Mouse (Mus musculus): ENCODE measurements around the gene Sh2d2a. TPM values are rescaled to one million over a fixed set of nuclear protein-coding genes. Genes with fewer than 3 reads are reported as not detected.
A peak's percentile ranks its signal among the peaks of the same experiment; 100 is the strongest.
"Not testable (repeated sequence)": the region's sequence is repeated elsewhere in the genome, so short reads cannot be mapped to it uniquely, and the experiment has no call there.

The Sh2d2a gene
- polyA plus RNA-seq, 1 experiment: not detected

- no peak for TF ChIP-seq CTCF (IDR thresholded peaks at IDR 0.05; ENCODE audit: extremely low read depth, insufficient read depth, low read length)
- TF ChIP-seq POLR2A (IDR thresholded peaks at IDR 0.05; ENCODE audit: extremely low read depth, insufficient read depth, low read length): no peak
- Histone ChIP-seq H3K4me1 (ENCODE audit: control insufficient read depth, insufficient read depth, low read length) (peaks cover 7% of the 10 kb centered on the region; the same call in 1 of the 2 replicates), H3K4me3 (ENCODE audit: insufficient read depth, low read length) (peak overlapping the region; percentile 33), H3K27ac (ENCODE audit: insufficient read depth, low read length) (no peak overlapping the region)
Observed at GRCm38 (mm10) chr3:87886004-87886365, 39.4 kb downstream of the Sh2d2a start.

GRCm38 (mm10) chr3:87886416-87886815, 39.9 kb downstream of the Sh2d2a start:
- TF ChIP-seq CTCF (IDR thresholded peaks at IDR 0.05; ENCODE audit: extremely low read depth, insufficient read depth, low read length) (no peak), POLR2A (IDR thresholded peaks at IDR 0.05; ENCODE audit: extremely low read depth, insufficient read depth, low read length) (no peak)
- H3K4me3 ChIP-seq (ENCODE audit: insufficient read depth, low read length): peak overlapping the region; percentile 33; the same call in 1 of the 2 replicates

GRCm38 (mm10) chr3:87887400-87887799, 40.8 kb downstream of the Sh2d2a start:
- not testable (repeated sequence) for H3K4me1 ChIP-seq (ENCODE audit: control insufficient read depth, insufficient read depth, low read length); H3K4me3 ChIP-seq (ENCODE audit: insufficient read depth, low read length); H3K27ac ChIP-seq (ENCODE audit: insufficient read depth, low read length)

More at GRCm38 (mm10) chr3:87886416-87886815, 39.9 kb downstream of the Sh2d2a start:
- H3K27ac ChIP-seq (ENCODE audit: insufficient read depth, low read length): no peak overlapping the region
- H3K4me1 ChIP-seq (ENCODE audit: control insufficient read depth, insufficient read depth, low read length): peaks cover 7% of the 10 kb centered on the region; the same call in 1 of the 2 replicates

- Histone ChIP-seq H3K4me3 (ENCODE audit: insufficient read depth, low read length) (no peak overlapping the region), H3K4me1 (ENCODE audit: control insufficient read depth, insufficient read depth, low read length) (no peaks in the 10 kb centered on the region)
- TF ChIP-seq CTCF (IDR thresholded peaks at IDR 0.05; ENCODE audit: extremely low read depth, insufficient read depth, low read length) (no peak), POLR2A (IDR thresholded peaks at IDR 0.05; ENCODE audit: extremely low read depth, insufficient read depth, low read length) (no peak)
Observed at GRCm38 (mm10) chr3:87891481-87891880, 44.9 kb downstream of the Sh2d2a start.

GRCm38 (mm10) chr3:87893367-87893905, 46.9 kb downstream of the Sh2d2a start:
- H3K4me1 ChIP-seq (ENCODE audit: control insufficient read depth, insufficient read depth, low read length): no peaks in the 10 kb centered on the region
- H3K27ac ChIP-seq (ENCODE audit: insufficient read depth, low read length): no peak overlapping the region
- TF ChIP-seq POLR2A (IDR thresholded peaks at IDR 0.05; ENCODE audit: extremely low read depth, insufficient read depth, low read length) (no peak), CTCF (IDR thresholded peaks at IDR 0.05; ENCODE audit: extremely low read depth, insufficient read depth, low read length) (no peak)

More at GRCm38 (mm10) chr3:87891481-87891880, 44.9 kb downstream of the Sh2d2a start:
- H3K27ac ChIP-seq (ENCODE audit: insufficient read depth, low read length): no peak overlapping the region

GRCm38 (mm10) chr3:87899266-87899665, 52.7 kb downstream of the Sh2d2a start:
- Histone ChIP-seq H3K4me3 (ENCODE audit: insufficient read depth, low read length) (no peak overlapping the region), H3K4me1 (ENCODE audit: control insufficient read depth, insufficient read depth, low read length) (no peaks in the 10 kb centered on the region), H3K27ac (ENCODE audit: insufficient read depth, low read length) (no peak overlapping the region)
- no peak for TF ChIP-seq CTCF (IDR thresholded peaks at IDR 0.05; ENCODE audit: extremely low read depth, insufficient read depth, low read length)
- TF ChIP-seq POLR2A (IDR thresholded peaks at IDR 0.05; ENCODE audit: extremely low read depth, insufficient read depth, low read length): no peak

More at GRCm38 (mm10) chr3:87893367-87893905, 46.9 kb downstream of the Sh2d2a start:
- H3K4me3 ChIP-seq (ENCODE audit: insufficient read depth, low read length): no peak overlapping the region

GRCm38 (mm10) chr3:87899776-87900175, 53.2 kb downstream of the Sh2d2a start:
- Histone ChIP-seq H3K27ac (ENCODE audit: insufficient read depth, low read length) (no peak overlapping the region), H3K4me3 (ENCODE audit: insufficient read depth, low read length) (no peak overlapping the region), H3K4me1 (ENCODE audit: control insufficient read depth, insufficient read depth, low read length) (no peaks in the 10 kb centered on the region)
- no peak for TF ChIP-seq POLR2A (IDR thresholded peaks at IDR 0.05; ENCODE audit: extremely low read depth, insufficient read depth, low read length)
- TF ChIP-seq CTCF (IDR thresholded peaks at IDR 0.05; ENCODE audit: extremely low read depth, insufficient read depth, low read length): no peak

GRCm38 (mm10) chr3:87901036-87901624, 54.6 kb downstream of the Sh2d2a start:
- H3K4me1 ChIP-seq (ENCODE audit: control insufficient read depth, insufficient read depth, low read length): no peaks in the 10 kb centered on the region
- TF ChIP-seq POLR2A (IDR thresholded peaks at IDR 0.05; ENCODE audit: extremely low read depth, insufficient read depth, low read length) (no peak), CTCF (IDR thresholded peaks at IDR 0.05; ENCODE audit: extremely low read depth, insufficient read depth, low read length) (no peak)
- H3K4me3 ChIP-seq (ENCODE audit: insufficient read depth, low read length): no peak overlapping the region
- H3K27ac ChIP-seq (ENCODE audit: insufficient read depth, low read length): no peak overlapping the region

GRCm38 (mm10) chr3:87901959-87902358, 55.4 kb downstream of the Sh2d2a start:
- not testable (repeated sequence) for H3K4me3 ChIP-seq (ENCODE audit: insufficient read depth, low read length); H3K27ac ChIP-seq (ENCODE audit: insufficient read depth, low read length); H3K4me1 ChIP-seq (ENCODE audit: control insufficient read depth, insufficient read depth, low read length)

GRCm38 (mm10) chr3:87903821-87904220, 57.3 kb downstream of the Sh2d2a start:
- Histone ChIP-seq H3K4me1 (ENCODE audit: control insufficient read depth, insufficient read depth, low read length) (peaks cover 4% of the 10 kb centered on the region; the same call in 1 of the 2 replicates), H3K4me3 (ENCODE audit: insufficient read depth, low read length) (no peak overlapping the region), H3K27ac (ENCODE audit: insufficient read depth, low read length) (no peak overlapping the region)
- TF ChIP-seq CTCF (IDR thresholded peaks at IDR 0.05; ENCODE audit: extremely low read depth, insufficient read depth, low read length) (no peak), POLR2A (IDR thresholded peaks at IDR 0.05; ENCODE audit: extremely low read depth, insufficient read depth, low read length) (no peak)

Other genes with a start within 250 kb of the Sh2d2a start
- gene Arhgef11, start 229.2 kb upstream of the Sh2d2a start, polyA plus RNA-seq (2012; rRNA removed): 36.0 and 38.0 TPM in 2 replicates
- gene Lrrc71, start 98.1 kb upstream of the Sh2d2a start, polyA plus RNA-seq (2012; rRNA removed): 0.38 and 0.81 TPM in 2 replicates
- 0.40 TPM in 1 of 2 replicates, not detected in the other for gene Ntrk1, start 51.6 kb upstream of the Sh2d2a start, polyA plus RNA-seq (2012; rRNA removed)
- 0.25 and 0.27 TPM in 2 replicates for gene Insrr, start 49.8 kb upstream of the Sh2d2a start, polyA plus RNA-seq (2012; rRNA removed)
- gene Pear1, start 22.4 kb upstream of the Sh2d2a start, polyA plus RNA-seq (2012; rRNA removed): 9.6 and 9.9 TPM in 2 replicates
- 36.6 and 37.2 TPM in 2 replicates for gene Prcc, start 38.9 kb downstream of the Sh2d2a start, polyA plus RNA-seq (2012; rRNA removed)
- 169 and 175 TPM in 2 replicates for gene Hdgf, start 59.6 kb downstream of the Sh2d2a start, polyA plus RNA-seq (2012; rRNA removed)
- gene Mrpl24, start 72.8 kb downstream of the Sh2d2a start, polyA plus RNA-seq (2012; rRNA removed): 69.2 and 72.4 TPM in 2 replicates
- 11.3 and 12.0 TPM in 2 replicates for gene Isg20l2, start 83.6 kb downstream of the Sh2d2a start, polyA plus RNA-seq (2012; rRNA removed)
- gene Rrnad1, start 84.0 kb downstream of the Sh2d2a start, polyA plus RNA-seq (2012; rRNA removed): 45.0 and 48.7 TPM in 2 replicates
- 5.2 and 6.2 TPM in 2 replicates for gene Crabp2, start 101.9 kb downstream of the Sh2d2a start, polyA plus RNA-seq (2012; rRNA removed)
- 3.1 and 3.6 TPM in 2 replicates for gene Nes, start 124.3 kb downstream of the Sh2d2a start, polyA plus RNA-seq (2012; rRNA removed)
- gene Bcan, start 153.5 kb downstream of the Sh2d2a start, polyA plus RNA-seq (2012; rRNA removed): 378 and 380 TPM in 2 replicates
- 38.5 and 52.4 TPM in 2 replicates for gene Hapln2, start 180.8 kb downstream of the Sh2d2a start, polyA plus RNA-seq (2012; rRNA removed)
- 14.1 and 14.3 TPM in 2 replicates for gene Gpatch4, start 196.4 kb downstream of the Sh2d2a start, polyA plus RNA-seq (2012; rRNA removed)
- gene Naxe, start 211.7 kb downstream of the Sh2d2a start, polyA plus RNA-seq (2012; rRNA removed): 93.2 and 94.3 TPM in 2 replicates
- gene Ttc24, start 231.5 kb downstream of the Sh2d2a start, polyA plus RNA-seq (2012; rRNA removed): not detected in 2 replicates
- 0.59 and 0.96 TPM in 2 replicates for gene Iqgap3, start 235.2 kb downstream of the Sh2d2a start, polyA plus RNA-seq (2012; rRNA removed)

Data from cortical plate, adult 2 months (tissue).